Mouse (Mus musculus) MEL (cell line): ENCODE results near the gene Ccdc83.

Source experiments
- CHD2 ChIP-seq: IDR thresholded peaks from 2 replicates; pipeline ENCODE4 v1.6.1; 2011; ENCODE audit warnings: low read length, improper control_type of control experiment
- CTCF ChIP-seq, 3 experiments: IDR thresholded peaks in 2 of 3; conservative IDR thresholded peaks in 1 of 3; 2 replicates each; pipeline ENCODE4 v1.5.1; 2011 to 2012; ENCODE audit warnings: low read length in 3 of 3, low read depth in 2 of 3, mild to moderate bottlenecking in 2 of 3, improper control_type of control experiment in 1 of 3, inconsistent platforms in 1 of 3, mixed read lengths in 1 of 3, moderate library complexity in 1 of 3; ENCODE audit not compliant: control insufficient read depth in 1 of 3, insufficient read depth in 1 of 3, poor library complexity in 1 of 3, severe bottlenecking in 1 of 3
- E2F4 ChIP-seq: IDR thresholded peaks from 2 replicates; pipeline ENCODE4 v1.6.1; 2011; ENCODE audit warnings: low read depth, low read length, improper control_type of control experiment, borderline replicate concordance
- EP300 ChIP-seq, 2 experiments: IDR thresholded peaks; 2 replicates each; pipeline ENCODE4 v1.6.1; 2011; ENCODE audit warnings: improper control_type of control experiment in 2 of 2, low read length in 2 of 2, low read depth in 1 of 2, mild to moderate bottlenecking in 1 of 2
- MAFK ChIP-seq: IDR thresholded peaks from 2 replicates; pipeline ENCODE4 v1.6.1; 2011; ENCODE audit warnings: low read depth, mild to moderate bottlenecking, low read length, improper control_type of control experiment, borderline replicate concordance
- MAZ ChIP-seq: IDR thresholded peaks from 2 replicates; pipeline ENCODE4 v1.6.1; 2012; ENCODE audit warnings: low read depth, mild to moderate bottlenecking, inconsistent platforms, low read length, improper control_type of control experiment
- MEF2A ChIP-seq: IDR thresholded peaks from 2 replicates; pipeline ENCODE4 v1.6.1; 2014; ENCODE audit warnings: low read depth, mild to moderate bottlenecking, inconsistent platforms, low read length, improper control_type of control experiment; ENCODE audit not compliant: poor library complexity, insufficient replicate concordance, severe bottlenecking; ENCODE audit errors: extremely low read depth
- MYC ChIP-seq: IDR thresholded peaks from 2 replicates; pipeline ENCODE4 v1.6.1; 2011; ENCODE audit warnings: low read depth, mild to moderate bottlenecking, low read length, improper control_type of control experiment, moderate library complexity
- NELFE ChIP-seq: IDR thresholded peaks from 2 replicates; pipeline ENCODE4 v1.6.1; 2011; ENCODE audit warnings: low read depth, low read length, improper control_type of control experiment
- NRF1 ChIP-seq: IDR thresholded peaks from 2 replicates; pipeline ENCODE4 v1.6.1; 2014; ENCODE audit warnings: low read depth, mild to moderate bottlenecking, inconsistent platforms, low read length, improper control_type of control experiment, moderate library complexity; ENCODE audit not compliant: poor library complexity, insufficient read depth, severe bottlenecking
- POLR2A ChIP-seq, 2 experiments: IDR thresholded peaks; 2 replicates each; pipeline ENCODE4 v1.6.1; 2011 to 2012; ENCODE audit warnings: low read length in 2 of 2, mild to moderate bottlenecking in 2 of 2, control low read depth in 1 of 2, improper control_type of control experiment in 1 of 2, low read depth in 1 of 2, moderate library complexity in 1 of 2; ENCODE audit not compliant: control insufficient read depth in 1 of 2, insufficient read depth in 1 of 2, poor library complexity in 1 of 2
- POLR2AphosphoS2 ChIP-seq: IDR thresholded peaks from 2 replicates; pipeline ENCODE4 v1.6.1; 2011; ENCODE audit warnings: low read length, improper control_type of control experiment
- ZC3H11A ChIP-seq: IDR thresholded peaks from 2 replicates; pipeline ENCODE4 v1.6.1; 2012; ENCODE audit warnings: low read depth, mild to moderate bottlenecking, inconsistent platforms, low read length, improper control_type of control experiment

GRCm38 (mm10) chr7:90279136-90279535 lies 13.6 kb upstream of the Ccdc83 start:
- TF ChIP-seq CTCF (IDR thresholded peaks at IDR 0.05 in 2 of 3, conservative IDR thresholded peaks at IDR 0.05 in 1 of 3; ENCODE audit: control insufficient read depth in 1 of 3, insufficient read depth in 1 of 3, low read depth in 2 of 3, low read length in 3 of 3, poor library complexity in 1 of 3, severe bottlenecking in 1 of 3), result no peak
- TF ChIP-seq MAZ, result no peak
- no peak for TF ChIP-seq MYC
- no peak for TF ChIP-seq ZC3H11A
- no peak for TF ChIP-seq EP300 (IDR thresholded peaks at IDR 0.05; ENCODE audit: low read depth in 1 of 2, low read length in 2 of 2)
- TF ChIP-seq NELFE, result no peak
- no peak for TF ChIP-seq POLR2A (IDR thresholded peaks at IDR 0.05; ENCODE audit: control insufficient read depth in 1 of 2, insufficient read depth in 1 of 2, low read depth in 1 of 2, low read length in 2 of 2, poor library complexity in 1 of 2)
- TF ChIP-seq POLR2AphosphoS2, result no peak
- TF ChIP-seq MAFK, result no peak
- TF ChIP-seq MEF2A, result no peak
- no peak for TF ChIP-seq E2F4
- TF ChIP-seq CHD2, result no peak
- TF ChIP-seq NRF1, result no peak
